ENCODE assay signal across 8 mouse cellular contexts in the genomic region with DNA sequence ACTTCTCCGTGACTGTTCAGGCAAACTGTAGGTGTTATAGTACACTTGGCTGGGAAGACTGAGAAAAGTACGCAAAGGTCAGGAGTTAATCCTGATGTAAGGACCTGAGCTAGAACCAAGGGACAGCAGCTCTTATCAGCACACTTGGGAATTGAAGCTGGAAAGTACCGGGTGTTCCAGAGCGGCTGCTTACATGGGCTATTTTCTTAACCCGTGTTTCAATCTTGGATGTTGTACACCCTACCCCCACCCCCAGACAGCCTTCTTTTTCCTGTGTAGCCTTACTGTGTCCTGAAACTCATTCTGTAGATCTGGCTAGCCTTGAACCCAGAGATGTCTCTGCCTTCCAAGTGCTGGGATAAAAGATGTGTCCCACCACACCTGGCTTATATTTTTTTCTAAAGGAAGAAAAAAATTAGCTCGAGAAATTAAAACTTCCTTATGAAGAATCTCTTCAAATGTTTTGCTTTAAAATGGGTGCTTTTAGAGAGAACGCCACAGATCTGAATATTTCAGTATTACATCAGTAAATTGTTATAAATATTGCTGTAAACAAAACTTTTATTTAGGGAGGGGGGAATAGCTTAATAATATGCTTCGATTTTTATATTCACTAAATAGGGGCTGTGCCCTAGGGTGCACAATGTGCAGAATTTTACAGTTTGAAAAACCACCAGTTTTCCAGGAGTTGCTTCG. TPM values are rescaled to one million over a fixed set of nuclear protein-coding genes. Genes with fewer than 3 reads are reported as not detected.
A peak's percentile ranks its signal among the peaks of the same experiment; 100 is the strongest.
DNase-seq lines count a peak whose midpoint lies in the region; ATAC-seq lines count a peak whose summit lies in the region.

No protein-coding gene starts in this region.

- DNase-seq in lung, postnatal 4 days, result no peak
- no peak for DNase-seq in ovary, postnatal 14 days (ENCODE audit: low spot score)
- DNase-seq in right cerebral cortex, adult 2 months (ENCODE audit: low spot score in 2 of 2), result no peak

- no peaks in the 10 kb centered on the region for H3K27me3 ChIP-seq in lung, embryonic 16.5 days (ENCODE audit: control insufficient read depth, insufficient read depth, low read depth, low read length)
- no peaks in the 10 kb centered on the region for H3K27me3 ChIP-seq in forebrain, embryonic 15.5 days
- H3K27me3 ChIP-seq in intestine, embryonic 16.5 days (replicated peaks; ENCODE audit: control insufficient read depth, insufficient read depth, low read length), result no peaks in the 10 kb centered on the region
- no peaks in the 10 kb centered on the region for H3K27me3 ChIP-seq in neural tube, embryonic 15.5 days (replicated peaks)

- H3K36me3 ChIP-seq in lung, embryonic 16.5 days (ENCODE audit: control insufficient read depth, insufficient read depth, low read length), result no peaks in the 10 kb centered on the region; the same call in 1 of the 2 replicates
- no peaks in the 10 kb centered on the region for H3K36me3 ChIP-seq in forebrain, embryonic 15.5 days
- no peaks in the 10 kb centered on the region for H3K36me3 ChIP-seq in intestine, embryonic 16.5 days (ENCODE audit: control insufficient read depth, insufficient read depth, low read length)
- H3K36me3 ChIP-seq in neural tube, embryonic 15.5 days, result no peaks in the 10 kb centered on the region

- H3K9ac ChIP-seq in lung, embryonic 16.5 days (ENCODE audit: low read length), result peak overlapping the region; percentile 82
- peak overlapping the region; percentile 83 for H3K9ac ChIP-seq in forebrain, embryonic 15.5 days (replicated peaks)
- peak overlapping the region; percentile 98 for H3K9ac ChIP-seq in intestine, embryonic 16.5 days (ENCODE audit: low read depth, low read length)
- H3K9ac ChIP-seq in neural tube, embryonic 15.5 days (replicated peaks), result peak overlapping the region; percentile 98

- no peak for ATAC-seq in lung, embryonic 16.5 days (ENCODE audit: low read depth)
- ATAC-seq in forebrain, embryonic 15.5 days (replicated peaks), result no peak
- no peak for ATAC-seq in intestine, embryonic 16.5 days
- no peak for ATAC-seq in neural tube, embryonic 15.5 days (ENCODE audit: low FRiP score)
- no peak for ATAC-seq in inflammation-experienced regulatory T-cells, adult 6 months

- peak overlapping the region; percentile 82 for H3K4me2 ChIP-seq in lung, embryonic 16.5 days (ENCODE audit: low read depth, low read length)
- H3K4me2 ChIP-seq in forebrain, embryonic 15.5 days (replicated peaks), result peak overlapping the region; percentile 82
- peak overlapping the region; percentile 63 for H3K4me2 ChIP-seq in intestine, embryonic 16.5 days (ENCODE audit: low read depth, low read length)
- peak overlapping the region; percentile 86 for H3K4me2 ChIP-seq in neural tube, embryonic 15.5 days

- peak overlapping the region; percentile 73 for H3K4me3 ChIP-seq in lung, embryonic 16.5 days (ENCODE audit: low read length)
- H3K4me3 ChIP-seq in forebrain, embryonic 15.5 days, result peak overlapping the region; percentile 70
- H3K4me3 ChIP-seq in intestine, embryonic 16.5 days (ENCODE audit: low read length), result peak overlapping the region; percentile 100
- H3K4me3 ChIP-seq in neural tube, embryonic 15.5 days (replicated peaks), result peak overlapping the region; percentile 99

- no peaks in the 10 kb centered on the region for H3K9me3 ChIP-seq in lung, embryonic 16.5 days (ENCODE audit: control insufficient read depth, low read length)
- H3K9me3 ChIP-seq in forebrain, embryonic 15.5 days, result no peaks in the 10 kb centered on the region
- H3K9me3 ChIP-seq in intestine, embryonic 16.5 days (ENCODE audit: control insufficient read depth, low read length), result no peaks in the 10 kb centered on the region
- H3K9me3 ChIP-seq in neural tube, embryonic 15.5 days (replicated peaks), result no peaks in the 10 kb centered on the region

- peak overlapping the region; percentile 82 for H3K27ac ChIP-seq in lung, embryonic 16.5 days (ENCODE audit: low read length)
- peak overlapping the region; percentile 84 for H3K27ac ChIP-seq in forebrain, embryonic 15.5 days (replicated peaks)
- H3K27ac ChIP-seq in intestine, embryonic 16.5 days (ENCODE audit: low read length), result peak overlapping the region; percentile 85
- H3K27ac ChIP-seq in neural tube, embryonic 15.5 days (replicated peaks), result peak overlapping the region; percentile 93

- peaks cover 13% of the 10 kb centered on the region for H3K4me1 ChIP-seq in lung, embryonic 16.5 days (replicated peaks; ENCODE audit: control insufficient read depth, insufficient read depth, low read length)
- H3K4me1 ChIP-seq in forebrain, embryonic 15.5 days, result peaks cover 17% of the 10 kb centered on the region
- peaks cover 14% of the 10 kb centered on the region for H3K4me1 ChIP-seq in intestine, embryonic 16.5 days (ENCODE audit: control insufficient read depth, insufficient read depth, low read length)
- H3K4me1 ChIP-seq in neural tube, embryonic 15.5 days, result peaks cover 24% of the 10 kb centered on the region

- 49% methylated on average over 9 of the region's 9 CpGs for whole genome bisulfite sequencing in lung, embryonic 16.5 days
- 72% methylated on average over 9 of the region's 9 CpGs for WGBS in forebrain, embryonic 15.5 days
- WGBS in intestine, embryonic 16.5 days, result 54% methylated on average over 9 of the region's 9 CpGs
- 71% methylated on average over 9 of the region's 9 CpGs for WGBS in neural tube, embryonic 15.5 days

RNA-seq across cellular contexts. Expression of a gene that starts 13.7 kb away (rescaled TPM):
- 389 and 394 TPM in 2 replicates for polyA plus RNA-seq in lung, embryonic 16.5 days (2015; fragmentation: Nextera tagmentation; extraction: Ambion mirVana)
- 445 and 446 TPM in 2 replicates for polyA plus RNA-seq in forebrain, embryonic 15.5 days (2015; fragmentation: Nextera tagmentation; extraction: Ambion mirVana)
- 375 and 407 TPM in 2 replicates for polyA plus RNA-seq in intestine, embryonic 16.5 days (2015; fragmentation: Nextera tagmentation; extraction: Ambion mirVana)
- polyA plus RNA-seq in neural tube, embryonic 15.5 days (2015; fragmentation: Nextera tagmentation; extraction: Ambion mirVana), result 399 and 422 TPM in 2 replicates
- 100 to 1,000 TPM; 255 to 323 (median 266) TPM for polyA plus RNA-seq in inflammation-experienced regulatory T-cells, adult 6 months (2017; shearing (Covaris generic))
